Mouse (Mus musculus) limb, embryonic 15.5 days (tissue): Measurements from ENCODE around the gene Abo. TPM values are rescaled to one million over a fixed set of nuclear protein-coding genes. Genes with fewer than 3 reads are reported as not detected.

ENCODE experiments used
- ATAC-seq: fragments of 200-750 bp; cut with Nextera tagmentation; 2 replicates; pipeline ENCODE4 v1.8.0; 2017; ENCODE audit warnings: low read depth, moderate TSS enrichment; ENCODE audit not compliant: insufficient number of reproducible peaks, low FRiP score, low TSS enrichment
- H3K27ac ChIP-seq: fragments of 300-500 bp; sonication (generic); 2 replicates; pipeline ENCODE4 v1.5.1; 2015; ENCODE audit warnings: moderate library complexity, mild to moderate bottlenecking, inconsistent platforms
- H3K27me3 ChIP-seq: fragments of 300-500 bp; sonication (generic); 2 replicates; pipeline ENCODE4 v1.6.1; 2015; ENCODE audit warnings: inconsistent platforms
- H3K36me3 ChIP-seq: fragments of 300-500 bp; sonication (generic); 2 replicates; pipeline ENCODE4 v1.6.1; 2015; ENCODE audit warnings: inconsistent platforms
- H3K4me1 ChIP-seq: fragments of 300-500 bp; sonication (generic); 2 replicates; pipeline ENCODE4 v1.6.1; 2015; ENCODE audit warnings: inconsistent platforms
- H3K4me2 ChIP-seq: fragments of 300-500 bp; sonication (generic); 2 replicates; pipeline ENCODE4 v1.6.1; 2015; ENCODE audit warnings: mild to moderate bottlenecking, inconsistent platforms
- H3K4me3 ChIP-seq: fragments of 300-500 bp; sonication (generic); 2 replicates; pipeline ENCODE4 v1.5.1; 2015; ENCODE audit warnings: mild to moderate bottlenecking, inconsistent platforms
- H3K9ac ChIP-seq: fragments of 300-500 bp; sonication (generic); 2 replicates; pipeline ENCODE4 v1.6.1; 2015; ENCODE audit warnings: inconsistent platforms
- H3K9me3 ChIP-seq: fragments of 300-500 bp; sonication (generic); 2 replicates; pipeline ENCODE4 v1.6.1; 2016; ENCODE audit warnings: inconsistent platforms
- WGBS: fragments of 180-500 bp; shearing (Covaris S2); methylation state at CpG from one replicate; pipeline ENCODE4 v1.1.7; 2015; 5-methylcytosine and 5-hydroxymethylcytosine counted together
- polyA plus RNA-seq: library from polyadenylated mRNA; unstranded; fragments of >200 nt; fragmentation: Nextera tagmentation; extraction: Ambion mirVana; gene quantifications from 2 replicates; pipeline ENCODE4 v1.2.1, GENCODE M21; 2015

Gene Abo
- polyA plus RNA-seq: not detected in 2 replicates

- Histone ChIP-seq H3K4me2 (no peak within 1 kb of the TSS), H3K9ac (no peak within 1 kb of the TSS), H3K9me3 (no peaks in the 10 kb centered on the region), H3K4me1 (no peaks in the 10 kb centered on the region), H3K27me3 (no peaks in the 10 kb centered on the region), H3K27ac (no peak within 1 kb of the TSS), H3K36me3 (no peaks in the 10 kb centered on the region), H3K4me3 (no peak within 1 kb of the TSS)
- no peak for ATAC-seq
- WGBS: 50% methylated on average over 3 of the region's 3 CpGs
Observed at GRCm38 (mm10) chr2:26864879-26865278, at the start of gene Abo. Abo (minus strand) TSS chr2:26864979.

GRCm38 (mm10) chr2:26914148-26914941 is 49.6 kb upstream of the Abo start:
- H3K27ac ChIP-seq: 0 out of 2 replicates have a peak overlapping the region, but pooled peaks have one; percentile 0

GRCm38 (mm10) chr2:26913416-26914147 is 48.8 kb upstream of the Abo start:
- Histone ChIP-seq H3K36me3 (peaks cover 42% of the 10 kb centered on the region), H3K27ac (no peak overlapping the region), H3K9me3 (no peaks in the 10 kb centered on the region), H3K4me3 (no peak overlapping the region), H3K9ac (no peak overlapping the region), H3K27me3 (no peaks in the 10 kb centered on the region), H3K4me2 (no peak overlapping the region), H3K4me1 (peaks cover 56% of the 10 kb centered on the region)
- no peak for ATAC-seq
- 78% methylated on average over 17 of the region's 17 CpGs for WGBS

More at GRCm38 (mm10) chr2:26914148-26914941, 49.6 kb upstream of the Abo start:
- H3K4me2 ChIP-seq: no peak overlapping the region
- H3K36me3 ChIP-seq: peaks cover 49% of the 10 kb centered on the region
- H3K9me3 ChIP-seq: no peaks in the 10 kb centered on the region
- H3K9ac ChIP-seq: no peak overlapping the region
- WGBS: 59% methylated on average over 8 of the region's 8 CpGs
- peaks cover 48% of the 10 kb centered on the region for H3K4me1 ChIP-seq
- ATAC-seq: no peak
- H3K27me3 ChIP-seq: no peaks in the 10 kb centered on the region
- H3K4me3 ChIP-seq: peak overlapping the region; percentile 8; the same call in 1 of the 2 replicates

- WGBS: 64% methylated on average over 5 of the region's 5 CpGs
- H3K27ac ChIP-seq: no peak overlapping the region
Observed at GRCm38 (mm10) chr2:26912253-26912770, 47.5 kb upstream of the Abo start.

GRCm38 (mm10) chr2:26910994-26911765 is 46.4 kb upstream of the Abo start:
- peak overlapping the region; percentile 91 for H3K9ac ChIP-seq

More at GRCm38 (mm10) chr2:26912253-26912770, 47.5 kb upstream of the Abo start:
- ATAC-seq: no peak
- H3K4me2 ChIP-seq: peak overlapping the region; percentile 82
- peak overlapping the region; percentile 8; the same call in 1 of the 2 replicates for H3K9ac ChIP-seq
- no peaks in the 10 kb centered on the region for H3K27me3 ChIP-seq
- peak overlapping the region; percentile 77 for H3K4me3 ChIP-seq
- H3K9me3 ChIP-seq: no peaks in the 10 kb centered on the region
- peaks cover 49% of the 10 kb centered on the region for H3K4me1 ChIP-seq
- peaks cover 48% of the 10 kb centered on the region for H3K36me3 ChIP-seq

GRCm38 (mm10) chr2:26910124-26910993 is 45.6 kb upstream of the Abo start, which contains the start of the genes Med22 and Rpl7a:
Med22 (minus strand) TSS chr2:26910677.
Rpl7a (plus strand) TSS chr2:26910764.
- Histone ChIP-seq H3K9ac (peak within 1 kb of the TSS; percentile 91), H3K9me3 (no peaks in the 10 kb centered on the region), H3K27me3 (no peaks in the 10 kb centered on the region), H3K36me3 (peaks cover 67% of the 10 kb centered on the region), H3K4me1 (peaks cover 35% of the 10 kb centered on the region), H3K4me2 (peak within 1 kb of the TSS; percentile 82), H3K4me3 (peak within 1 kb of the TSS; percentile 77), H3K27ac (peak within 1 kb of the TSS; percentile 95)
- under 1% methylated on average over 71 of the region's 74 CpGs for WGBS
- peak; percentile 93 for ATAC-seq

More at GRCm38 (mm10) chr2:26910994-26911765, 46.4 kb upstream of the Abo start:
- Histone ChIP-seq H3K9me3 (no peaks in the 10 kb centered on the region), H3K4me2 (peak overlapping the region; percentile 82), H3K4me1 (peaks cover 41% of the 10 kb centered on the region), H3K27me3 (no peaks in the 10 kb centered on the region), H3K4me3 (peak overlapping the region; percentile 77), H3K27ac (peak overlapping the region; percentile 95), H3K36me3 (peaks cover 59% of the 10 kb centered on the region)
- ATAC-seq: peak; percentile 15; the same call in 1 of the 2 replicates
- 0% methylated on average over 37 of the region's 37 CpGs for WGBS

GRCm38 (mm10) chr2:26909387-26909784 is 44.6 kb upstream of the Abo start:
- H3K36me3 ChIP-seq: peaks cover 69% of the 10 kb centered on the region
- no peaks in the 10 kb centered on the region for H3K9me3 ChIP-seq
- ATAC-seq: no peak
- peak overlapping the region; percentile 77 for H3K4me3 ChIP-seq
- H3K27me3 ChIP-seq: no peaks in the 10 kb centered on the region
- H3K4me2 ChIP-seq: peak overlapping the region; percentile 50
- H3K27ac ChIP-seq: peak overlapping the region; percentile 95; the same call in 1 of the 2 replicates
- peak overlapping the region; percentile 55 for H3K9ac ChIP-seq
- H3K4me1 ChIP-seq: peaks cover 27% of the 10 kb centered on the region

- Histone ChIP-seq H3K9ac (peak overlapping the region; percentile 55; the same call in 1 of the 2 replicates), H3K36me3 (peaks cover 67% of the 10 kb centered on the region), H3K4me2 (peak overlapping the region; percentile 50), H3K9me3 (no peaks in the 10 kb centered on the region), H3K4me3 (peak overlapping the region; percentile 77), H3K27me3 (no peaks in the 10 kb centered on the region), H3K4me1 (peaks cover 29% of the 10 kb centered on the region), H3K27ac (no peak overlapping the region)
- WGBS: 84% methylated on average over 18 of the region's 18 CpGs
- ATAC-seq: no peak
Observed at GRCm38 (mm10) chr2:26908710-26909386, 44.1 kb upstream of the Abo start.

- Histone ChIP-seq H3K27me3 (no peaks in the 10 kb centered on the region), H3K4me3 (no peak overlapping the region), H3K9me3 (no peaks in the 10 kb centered on the region), H3K36me3 (peaks cover 49% of the 10 kb centered on the region), H3K4me1 (peaks cover 34% of the 10 kb centered on the region), H3K27ac (no peak overlapping the region), H3K4me2 (no peak overlapping the region), H3K9ac (no peak overlapping the region)
- WGBS: 62% methylated on average over 4 of the region's 4 CpGs
- ATAC-seq: no peak
Observed at GRCm38 (mm10) chr2:26907109-26907508, 42.3 kb upstream of the Abo start.

- H3K9ac ChIP-seq: no peak overlapping the region
- H3K36me3 ChIP-seq: peaks cover 43% of the 10 kb centered on the region
- H3K4me2 ChIP-seq: no peak overlapping the region
- peaks cover 34% of the 10 kb centered on the region for H3K4me1 ChIP-seq
- H3K4me3 ChIP-seq: no peak overlapping the region
- H3K27ac ChIP-seq: no peak overlapping the region
- 88% methylated on average over 3 of the region's 3 CpGs for WGBS
- ATAC-seq: no peak
- no peaks in the 10 kb centered on the region for H3K9me3 ChIP-seq
- H3K27me3 ChIP-seq: no peaks in the 10 kb centered on the region
Observed at GRCm38 (mm10) chr2:26906431-26906830, 41.7 kb upstream of the Abo start.
